Mouse (Mus musculus) hindbrain, embryonic 13.5 days (tissue): ENCODE measurements around the gene Lca5l. TPM values are rescaled to one million over a fixed set of nuclear protein-coding genes. Genes with fewer than 3 reads are reported as not detected.
A peak's percentile ranks its signal among the peaks of the same experiment; 100 is the strongest.

Experiments
- ATAC-seq: fragments of 200-750 bp; cut with Nextera tagmentation; 2 replicates; pipeline ENCODE4 v1.8.0; 2017; ENCODE audit warnings: moderate TSS enrichment; ENCODE audit not compliant: low FRiP score
- H3K27ac ChIP-seq: fragments of 300-500 bp; sonication (generic); 2 replicates; pipeline ENCODE4 v1.5.1; 2015; ENCODE audit warnings: inconsistent platforms, mild to moderate bottlenecking, moderate library complexity
- H3K27me3 ChIP-seq: fragments of 300-500 bp; sonication (generic); 2 replicates; pipeline ENCODE4 v1.6.1; 2015; ENCODE audit warnings: mild to moderate bottlenecking, inconsistent platforms
- H3K36me3 ChIP-seq: fragments of 300-500 bp; sonication (generic); 2 replicates; pipeline ENCODE4 v1.6.1; 2015; ENCODE audit warnings: mild to moderate bottlenecking, inconsistent platforms
- H3K4me1 ChIP-seq: fragments of 300-500 bp; sonication (generic); replicated peaks from 2 replicates; pipeline ENCODE4 v1.6.1; 2015; ENCODE audit warnings: inconsistent platforms
- H3K4me2 ChIP-seq: fragments of 300-500 bp; sonication (generic); 2 replicates; pipeline ENCODE4 v1.6.1; 2015; ENCODE audit warnings: inconsistent platforms, mild to moderate bottlenecking, moderate library complexity
- H3K4me3 ChIP-seq: fragments of 300-500 bp; sonication (generic); 2 replicates; pipeline ENCODE4 v1.5.1; 2015; ENCODE audit warnings: mild to moderate bottlenecking, inconsistent platforms
- H3K9ac ChIP-seq: fragments of 300-500 bp; sonication (generic); 2 replicates; pipeline ENCODE4 v1.6.1; 2015; ENCODE audit warnings: mild to moderate bottlenecking, inconsistent platforms
- H3K9me3 ChIP-seq: fragments of 300-500 bp; sonication (generic); 2 replicates; pipeline ENCODE4 v1.6.1; 2016; ENCODE audit warnings: inconsistent platforms
- WGBS: fragments of 180-500 bp; shearing (Covaris S2); methylation state at CpG from one replicate; pipeline ENCODE4 v1.1.7; 2015; 5-methylcytosine and 5-hydroxymethylcytosine counted together
- polyA plus RNA-seq: library from polyadenylated mRNA; unstranded; fragments of >200 nt; fragmentation: Nextera tagmentation; extraction: Ambion mirVana; gene quantifications from 2 replicates; pipeline ENCODE4 v1.2.1, GENCODE M21; 2015

Gene Lca5l
- polyA plus RNA-seq, 1 experiment from 2014 or later = 1.6 TPM

GRCm38 (mm10) chr16:96160927-96161326 is 31.1 kb downstream of the Lca5l start:
- no peak overlapping the region for H3K27ac ChIP-seq

GRCm38 (mm10) chr16:96159794-96160346 is 32.2 kb downstream of the Lca5l start:
- ATAC-seq = 0 out of 2 replicates have a peak, but pooled peaks have one; percentile 12
- WGBS = 86% methylated on average over 20 of the region's 20 CpGs
- peak overlapping the region; percentile 78 for H3K9ac ChIP-seq
- no peaks in the 10 kb centered on the region for H3K9me3 ChIP-seq
- peaks cover 22% of the 10 kb centered on the region for H3K36me3 ChIP-seq
- H3K4me1 ChIP-seq = peaks cover 31% of the 10 kb centered on the region
- peak overlapping the region; percentile 69; the same call in 1 of the 2 replicates for H3K27ac ChIP-seq
- no peaks in the 10 kb centered on the region for H3K27me3 ChIP-seq
- peak overlapping the region; percentile 74 for H3K4me2 ChIP-seq
- peak overlapping the region; percentile 46 for H3K4me3 ChIP-seq

More at GRCm38 (mm10) chr16:96160927-96161326, 31.1 kb downstream of the Lca5l start:
- no peaks in the 10 kb centered on the region for H3K27me3 ChIP-seq
- peaks cover 31% of the 10 kb centered on the region for H3K4me1 ChIP-seq
- no peak overlapping the region for H3K4me2 ChIP-seq
- no peak for ATAC-seq
- H3K9me3 ChIP-seq = no peaks in the 10 kb centered on the region
- peaks cover 12% of the 10 kb centered on the region for H3K36me3 ChIP-seq
- WGBS = 91% methylated on average over 1 of the region's 1 CpGs
- H3K4me3 ChIP-seq = no peak overlapping the region
- no peak overlapping the region for H3K9ac ChIP-seq

GRCm38 (mm10) chr16:96159091-96159731 is 32.9 kb downstream of the Lca5l start:
- ATAC-seq = peak; percentile 73
- Histone ChIP-seq H3K9me3 (no peaks in the 10 kb centered on the region), H3K4me3 (peak overlapping the region; percentile 46), H3K4me1 (peaks cover 31% of the 10 kb centered on the region), H3K4me2 (peak overlapping the region; percentile 74), H3K27ac (peak overlapping the region; percentile 69), H3K9ac (peak overlapping the region; percentile 78), H3K27me3 (no peaks in the 10 kb centered on the region), H3K36me3 (peaks cover 28% of the 10 kb centered on the region)
- WGBS = under 1% methylated on average over 67 of the region's 67 CpGs

GRCm38 (mm10) chr16:96158511-96159080 is 33.5 kb downstream of the Lca5l start:
- Histone ChIP-seq H3K4me3 (peak overlapping the region; percentile 46), H3K9me3 (no peaks in the 10 kb centered on the region), H3K4me1 (peaks cover 31% of the 10 kb centered on the region), H3K27me3 (no peaks in the 10 kb centered on the region), H3K27ac (peak overlapping the region; percentile 69; the same call in 1 of the 2 replicates), H3K36me3 (peaks cover 34% of the 10 kb centered on the region), H3K9ac (peak overlapping the region; percentile 78), H3K4me2 (peak overlapping the region; percentile 74)
- 58% methylated on average over 12 of the region's 12 CpGs for WGBS
- no peak for ATAC-seq

- Histone ChIP-seq H3K4me2 (no peak overlapping the region), H3K4me1 (peaks cover 31% of the 10 kb centered on the region), H3K9ac (no peak overlapping the region), H3K9me3 (no peaks in the 10 kb centered on the region), H3K4me3 (no peak overlapping the region), H3K27ac (0 out of 2 replicates have a peak overlapping the region, but pooled peaks have one; percentile 26), H3K27me3 (no peaks in the 10 kb centered on the region), H3K36me3 (peaks cover 49% of the 10 kb centered on the region)
- WGBS = 88% methylated on average over 11 of the region's 11 CpGs
- no peak for ATAC-seq
Observed at GRCm38 (mm10) chr16:96157171-96157570, 34.9 kb downstream of the Lca5l start.

- no peak overlapping the region for H3K27ac ChIP-seq
- 93% methylated on average over 8 of the region's 8 CpGs for WGBS
- H3K4me3 ChIP-seq = no peak overlapping the region
- H3K4me2 ChIP-seq = no peak overlapping the region
- H3K9ac ChIP-seq = no peak overlapping the region
- no peak for ATAC-seq
- H3K36me3 ChIP-seq = peaks cover 50% of the 10 kb centered on the region
- H3K27me3 ChIP-seq = no peaks in the 10 kb centered on the region
- H3K9me3 ChIP-seq = no peaks in the 10 kb centered on the region
- H3K4me1 ChIP-seq = peaks cover 34% of the 10 kb centered on the region
Observed at GRCm38 (mm10) chr16:96156019-96156418, 36.1 kb downstream of the Lca5l start.

- Histone ChIP-seq H3K4me3 (no peak overlapping the region), H3K4me1 (peaks cover 28% of the 10 kb centered on the region), H3K9ac (no peak overlapping the region), H3K4me2 (no peak overlapping the region), H3K9me3 (no peaks in the 10 kb centered on the region), H3K27ac (no peak overlapping the region), H3K36me3 (peaks cover 50% of the 10 kb centered on the region), H3K27me3 (no peaks in the 10 kb centered on the region)
- 95% methylated on average over 2 of the region's 2 CpGs for WGBS
- no peak for ATAC-seq
Observed at GRCm38 (mm10) chr16:96154476-96154875, 37.6 kb downstream of the Lca5l start.

- H3K9ac ChIP-seq = no peak overlapping the region; the same call in 1 of the 2 replicates
- no peak overlapping the region for H3K4me2 ChIP-seq
- ATAC-seq = peak; percentile 55; the same call in 1 of the 2 replicates
- WGBS = 23% methylated on average over 9 of the region's 9 CpGs
- H3K36me3 ChIP-seq = peaks cover 42% of the 10 kb centered on the region
- H3K9me3 ChIP-seq = no peaks in the 10 kb centered on the region
- no peak overlapping the region for H3K4me3 ChIP-seq
- H3K4me1 ChIP-seq = peaks cover 24% of the 10 kb centered on the region
- H3K27ac ChIP-seq = no peak overlapping the region
- H3K27me3 ChIP-seq = no peaks in the 10 kb centered on the region
Observed at GRCm38 (mm10) chr16:96151551-96151950, 40.5 kb downstream of the Lca5l start.

GRCm38 (mm10) chr16:96150995-96151394 is 41.1 kb downstream of the Lca5l start:
- H3K36me3 ChIP-seq = peaks cover 39% of the 10 kb centered on the region
- H3K4me1 ChIP-seq = peaks cover 30% of the 10 kb centered on the region
- H3K9me3 ChIP-seq = no peaks in the 10 kb centered on the region
- no peak overlapping the region for H3K27ac ChIP-seq
- no peak overlapping the region for H3K4me2 ChIP-seq
- H3K4me3 ChIP-seq = no peak overlapping the region
- H3K27me3 ChIP-seq = no peaks in the 10 kb centered on the region
- no peak for ATAC-seq
- peak overlapping the region; percentile 29; the same call in 1 of the 2 replicates for H3K9ac ChIP-seq
- 76% methylated on average over 4 of the region's 4 CpGs for WGBS

- 0 out of 2 replicates have a peak overlapping the region, but pooled peaks have one; percentile 13 for H3K9ac ChIP-seq
- WGBS = 75% methylated on average over 9 of the region's 9 CpGs
- ATAC-seq = no peak
Observed at GRCm38 (mm10) chr16:96149311-96149710, 42.8 kb downstream of the Lca5l start.

GRCm38 (mm10) chr16:96148834-96149233 is 43.2 kb downstream of the Lca5l start:
- peaks cover 18% of the 10 kb centered on the region for H3K36me3 ChIP-seq
- H3K4me2 ChIP-seq = no peak overlapping the region
- no peak for ATAC-seq
- peaks cover 33% of the 10 kb centered on the region for H3K4me1 ChIP-seq
- WGBS = 80% methylated on average over 6 of the region's 6 CpGs
- H3K9me3 ChIP-seq = no peaks in the 10 kb centered on the region
- H3K27me3 ChIP-seq = no peaks in the 10 kb centered on the region
- no peak overlapping the region for H3K4me3 ChIP-seq
- no peak overlapping the region for H3K27ac ChIP-seq
- H3K9ac ChIP-seq = peak overlapping the region; percentile 13; the same call in 1 of the 2 replicates

More at GRCm38 (mm10) chr16:96149311-96149710, 42.8 kb downstream of the Lca5l start:
- Histone ChIP-seq H3K27ac (no peak overlapping the region), H3K4me3 (no peak overlapping the region), H3K4me1 (peaks cover 33% of the 10 kb centered on the region), H3K9me3 (no peaks in the 10 kb centered on the region), H3K27me3 (no peaks in the 10 kb centered on the region), H3K4me2 (no peak overlapping the region), H3K36me3 (peaks cover 22% of the 10 kb centered on the region)

GRCm38 (mm10) chr16:96145814-96146213 is 46.3 kb downstream of the Lca5l start:
- Histone ChIP-seq H3K4me1 (peaks cover 30% of the 10 kb centered on the region), H3K27me3 (0 out of 2 replicates have a peak, but pooled peaks cover 2% of the 10 kb centered on the region), H3K27ac (peak overlapping the region; percentile 84), H3K4me3 (peak overlapping the region; percentile 86), H3K9ac (peak overlapping the region; percentile 91), H3K36me3 (no peaks in the 10 kb centered on the region), H3K9me3 (0 out of 2 replicates have a peak, but pooled peaks cover 2% of the 10 kb centered on the region), H3K4me2 (peak overlapping the region; percentile 80)
- WGBS = 0% methylated on average over 5 of the region's 5 CpGs
- no peak; the same call in 1 of the 2 replicates for ATAC-seq
